Comparison of ENCODE assay signal across 11 mouse cellular contexts in genomic region chrX:160153147-160153815, GRCm38 (mm10). TPM values are rescaled to one million over a fixed set of nuclear protein-coding genes. Genes with fewer than 3 reads are reported as not detected.
DNase-seq lines count a peak whose midpoint lies in the region; ATAC-seq and TF ChIP-seq lines count a peak whose summit lies in the region.
"Had no signal": no experiment of that assay in that cellular context is flagged by ENCODE, and none has a peak within 500 bp of the region (broad histone marks: within the 10 kb centered on the region; RNA-seq: fewer than 3 reads in every experiment).

No protein-coding gene starts in this region.

- no peak overlapping the region for H3K27ac ChIP-seq in kidney, embryonic 15.5 days
- no peak overlapping the region for H3K27ac ChIP-seq in stomach, postnatal 0 days (replicated peaks)
- H3K27ac ChIP-seq: heart, embryonic 13.5 days; lung, embryonic 15.5 days had no signal

- no peak for TF ChIP-seq EP300 in stomach, postnatal 0 days (optimal IDR thresholded peaks at IDR 0.05)

- H3K36me3 ChIP-seq in kidney, embryonic 15.5 days: no peaks in the 10 kb centered on the region
- no peaks in the 10 kb centered on the region for H3K36me3 ChIP-seq in stomach, postnatal 0 days (ENCODE audit: control insufficient read depth, insufficient read depth, low read length)
- H3K36me3 ChIP-seq: heart, embryonic 13.5 days; lung, embryonic 15.5 days had no signal

- H3K4me3 ChIP-seq in kidney, embryonic 15.5 days (replicated peaks): no peak overlapping the region
- no peak overlapping the region for H3K4me3 ChIP-seq in stomach, postnatal 0 days (ENCODE audit: low read depth, low read length)
- H3K4me3 ChIP-seq: heart, embryonic 13.5 days; lung, embryonic 15.5 days had no signal

- no peak overlapping the region for H3K9ac ChIP-seq in kidney, embryonic 15.5 days
- H3K9ac ChIP-seq in stomach, postnatal 0 days (ENCODE audit: low read length): no peak overlapping the region
- H3K9ac ChIP-seq: heart, embryonic 13.5 days; lung, embryonic 15.5 days had no signal

- no peaks in the 10 kb centered on the region for H3K9me3 ChIP-seq in kidney, embryonic 15.5 days (replicated peaks)
- no peaks in the 10 kb centered on the region for H3K9me3 ChIP-seq in stomach, postnatal 0 days (ENCODE audit: control insufficient read depth, low read length)
- H3K9me3 ChIP-seq: heart, embryonic 13.5 days; lung, embryonic 15.5 days had no signal

- no peak for ATAC-seq in kidney, embryonic 15.5 days (replicated peaks; ENCODE audit: low FRiP score)
- no peak for ATAC-seq in stomach, postnatal 0 days (ENCODE audit: low FRiP score, low TSS enrichment)
- ATAC-seq: forebrain, embryonic 16.5 days had no signal

- TF ChIP-seq CTCF in stomach, postnatal 0 days (IDR thresholded peaks at IDR 0.05; ENCODE audit: low read depth): peak; percentile 76

- DNase-seq in embryo, embryonic 10 days (ENCODE audit: low spot score): peak; percentile 19
- no peak for DNase-seq in embryo, embryonic 9.5 days (ENCODE audit: extremely low spot score)
- DNase-seq in kidney, postnatal 4 days: peak; percentile 25 to 32
- DNase-seq in testis, postnatal 10 days (ENCODE audit: low spot score): peak; percentile 38
- no peak for DNase-seq in testis, postnatal 14 days (ENCODE audit: low spot score)
- no peak for DNase-seq in stomach, postnatal 0 days (ENCODE audit: low spot score)
- DNase-seq in cerebellum, adult 9-10 months: no peak

- 67% methylated on average over 4 of the region's 4 CpGs for WGBS in kidney, embryonic 15.5 days
- WGBS in stomach, postnatal 0 days: 57% methylated on average over 4 of the region's 4 CpGs

- H3K4me1 ChIP-seq in kidney, embryonic 15.5 days: no peaks in the 10 kb centered on the region
- no peaks in the 10 kb centered on the region for H3K4me1 ChIP-seq in stomach, postnatal 0 days (replicated peaks; ENCODE audit: control insufficient read depth, insufficient read depth)
- H3K4me1 ChIP-seq: heart, embryonic 13.5 days; lung, embryonic 15.5 days had no signal

- no peak overlapping the region for H3K4me2 ChIP-seq in kidney, embryonic 15.5 days
- H3K4me2 ChIP-seq in stomach, postnatal 0 days (replicated peaks; ENCODE audit: low read depth): no peak overlapping the region
- H3K4me2 ChIP-seq: heart, embryonic 13.5 days; lung, embryonic 15.5 days had no signal

- H3K27me3 ChIP-seq in kidney, embryonic 15.5 days: 0 out of 2 replicates have a peak, but pooled peaks cover 7% of the 10 kb centered on the region
- H3K27me3 ChIP-seq in stomach, postnatal 0 days (ENCODE audit: control insufficient read depth, insufficient read depth, low read length): no peaks in the 10 kb centered on the region
- H3K27me3 ChIP-seq: heart, embryonic 13.5 days; lung, embryonic 15.5 days had no signal

RNA-seq across cellular contexts. Expression of gene Pdha1, which starts 15.1 kb away (rescaled TPM):
- 121 and 124 TPM in 2 replicates for polyA plus RNA-seq in kidney, embryonic 15.5 days (2015; fragmentation: Nextera tagmentation; extraction: Ambion mirVana)
- 109 TPM in 2 replicates for polyA plus RNA-seq in stomach, postnatal 0 days (2015; fragmentation: Nextera tagmentation; extraction: Ambion mirVana)

Comparison
In these comparisons a context has a peak if more than half of its experiments do, and no peak if none do; other contexts are left out.
1. DNase-seq: peak in embryo, embryonic 10 days (single experiment), kidney, postnatal 4 days (2 of 2) and testis, postnatal 10 days (single experiment); none in embryo, embryonic 9.5 days (single experiment), testis, postnatal 14 days (single experiment), stomach, postnatal 0 days (single experiment) and cerebellum, adult 9-10 months (single experiment).